Mouse (Mus musculus) natural killer cell, adult 2 months (primary cell): ENCODE results near the gene Gnaq.
"Not testable (repeated sequence)": the region's sequence is repeated elsewhere in the genome, so short reads cannot be mapped to it uniquely, and the experiment has no call there.

Experiments used
- DNase-seq, 2 experiments: peaks; one replicate each; pipeline ENCODE4 v3.0.0; 2022; ENCODE audit warnings: low spot score in 2 of 2

Gnaq gene

DNA sequence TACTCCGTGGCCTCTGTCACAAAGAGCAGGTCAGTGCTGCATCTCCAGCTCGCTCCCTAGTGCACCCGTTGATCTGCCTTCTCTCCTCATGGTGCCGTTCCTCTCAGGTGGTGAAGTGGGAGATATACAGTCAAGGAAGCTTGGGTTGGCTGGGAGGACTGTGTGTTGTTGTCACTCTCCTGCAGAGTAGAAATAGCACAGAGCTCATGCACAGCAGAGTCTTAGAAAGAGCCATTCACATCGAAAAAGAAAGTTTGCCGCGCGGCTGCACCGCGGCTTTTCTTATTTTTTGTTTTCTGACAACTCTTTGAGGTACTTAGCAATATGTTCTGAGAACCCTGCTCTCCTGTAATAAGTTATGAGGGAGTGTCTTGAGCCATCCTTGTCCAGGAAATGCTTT, 10.4 kb downstream of the Gnaq start:
- no peak for DNase-seq

DNA sequence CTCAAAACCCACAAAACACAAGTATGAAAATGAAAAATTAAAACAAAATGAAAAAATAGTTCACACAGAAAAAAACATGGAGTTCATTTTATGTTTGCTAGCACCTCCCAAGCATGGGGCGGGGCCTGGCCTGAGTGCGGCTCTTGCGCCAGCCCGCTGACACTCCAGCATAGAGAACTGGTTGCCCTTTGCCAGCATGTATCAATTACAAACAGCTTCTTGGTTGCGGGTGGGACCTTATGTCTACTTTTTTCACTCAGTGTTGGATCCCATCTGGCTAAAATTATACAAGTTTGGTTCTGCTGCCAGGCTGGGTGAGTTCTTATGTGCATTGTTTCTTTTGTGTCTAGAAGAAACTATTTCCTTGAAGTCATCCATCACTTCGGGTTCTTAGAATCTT, 14.8 kb downstream of the Gnaq start:
- no peak for DNase-seq

DNA sequence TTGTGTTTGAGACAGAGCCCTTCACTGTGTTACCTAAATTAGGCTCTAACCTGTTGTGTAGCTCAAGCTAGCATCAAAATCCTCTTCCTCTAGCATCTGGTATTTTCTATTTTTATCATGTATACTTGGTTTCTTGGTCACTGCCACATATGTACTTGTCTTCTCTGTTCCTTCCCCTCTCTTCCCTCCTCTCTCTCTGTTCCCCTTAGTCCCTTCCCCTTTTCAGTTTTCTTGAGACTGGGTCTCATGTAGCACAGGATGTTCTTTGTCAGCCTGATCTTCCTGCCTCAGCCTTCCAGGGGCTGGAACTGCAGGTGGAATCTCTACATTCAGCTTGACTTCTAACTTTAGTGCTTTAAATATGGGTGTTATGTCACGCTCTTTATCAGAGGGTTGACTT, 16.5 kb downstream of the Gnaq start:
- no peak for DNase-seq

DNA sequence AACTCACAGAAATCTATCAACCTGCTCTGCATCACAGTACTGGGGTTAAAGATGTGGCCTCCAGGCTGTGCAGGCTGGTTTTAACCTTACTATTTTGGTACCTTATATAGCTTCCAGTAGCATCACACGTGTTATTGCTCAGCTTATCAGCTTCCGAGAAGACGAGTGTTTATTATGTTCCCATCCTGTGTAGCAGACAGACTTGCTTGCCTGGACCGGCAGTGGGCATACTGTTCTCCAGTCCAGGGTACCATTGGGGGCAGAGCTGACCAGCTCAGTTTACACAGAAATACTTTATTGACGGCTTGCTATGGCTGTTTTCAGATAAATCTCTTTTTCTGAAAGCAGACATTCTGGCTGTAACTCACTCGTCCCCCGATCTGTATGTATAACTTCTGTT, 17.7 kb downstream of the Gnaq start:
- no peak for DNase-seq

DNA sequence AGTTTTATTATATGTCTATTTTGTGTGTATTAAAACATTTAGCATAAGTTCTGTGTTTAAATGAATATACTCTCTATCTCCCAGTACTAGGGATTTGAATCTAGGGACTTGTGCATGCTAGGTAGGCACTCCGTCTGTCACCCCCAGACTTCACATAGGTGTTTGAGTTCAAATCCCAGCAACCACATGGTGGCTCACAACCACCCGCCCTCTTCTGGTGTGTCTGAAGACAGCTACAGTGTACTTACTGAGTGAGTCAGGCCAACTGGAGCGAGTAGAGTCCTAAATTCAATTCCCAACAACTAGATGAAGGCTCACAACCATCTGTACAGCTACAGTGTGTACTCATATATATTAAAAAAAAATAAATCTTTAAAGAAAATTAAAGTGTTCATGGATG, 21.2 kb downstream of the Gnaq start:
- DNase-seq, result no peak

DNA sequence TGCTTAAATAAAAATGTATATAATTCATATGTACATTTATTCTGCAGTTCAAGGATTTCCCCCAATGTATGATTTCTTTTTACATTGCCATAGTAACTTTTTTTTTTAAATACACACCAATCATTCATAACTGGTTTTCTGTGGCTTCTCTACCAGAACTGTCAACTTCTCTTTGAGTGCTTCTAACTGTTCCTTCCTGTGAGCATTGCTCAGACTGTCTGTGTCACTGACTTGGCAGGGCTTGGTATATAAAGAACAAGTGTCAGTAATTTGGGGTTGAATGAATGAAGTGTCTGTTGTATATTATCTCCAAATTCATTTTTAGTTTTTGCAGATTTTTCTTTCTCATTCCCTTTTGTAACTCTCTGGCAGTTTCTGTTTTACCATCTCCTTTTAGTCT, 21.8 kb downstream of the Gnaq start:
- no peak for DNase-seq

DNA sequence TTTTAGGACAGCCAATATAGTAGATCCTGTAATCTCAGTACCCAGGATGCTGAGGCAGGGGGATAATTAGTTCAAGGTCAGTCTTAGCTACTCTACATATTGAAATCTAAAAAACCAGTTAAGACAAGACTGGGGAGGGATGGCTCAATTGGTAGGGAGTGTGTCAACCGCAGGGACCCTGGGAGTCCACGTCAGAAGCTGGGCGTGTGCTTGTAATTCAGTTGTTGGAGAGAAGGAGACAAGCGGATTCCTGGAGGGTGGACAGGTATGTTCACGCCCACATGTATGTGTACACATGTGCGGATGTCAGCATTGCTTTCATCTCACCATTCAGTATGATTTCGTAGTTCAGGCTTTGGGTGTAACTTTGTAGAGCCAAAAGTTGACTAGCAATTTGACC, 24.5 kb downstream of the Gnaq start:
- DNase-seq, result no peak

DNA sequence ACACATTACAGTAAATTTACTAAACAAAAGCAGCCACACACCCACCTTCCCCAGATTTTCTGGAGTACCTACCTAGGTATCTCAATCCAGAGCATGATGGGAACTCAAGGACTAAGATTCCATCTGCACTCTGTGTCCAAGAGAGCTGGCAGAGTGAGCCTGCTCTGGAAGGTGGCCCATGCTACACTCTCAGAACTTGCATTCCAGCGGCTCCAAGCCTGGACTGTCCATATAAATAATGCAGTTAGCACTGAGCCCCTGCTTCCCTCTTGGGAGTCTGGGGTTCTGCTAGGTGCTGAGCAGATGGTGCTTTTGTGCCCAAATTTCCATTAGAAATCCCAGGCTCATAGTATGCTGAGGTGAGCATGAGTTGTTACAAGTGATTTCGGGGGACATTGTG, 28.1 kb downstream of the Gnaq start:
- no peak for DNase-seq

DNA sequence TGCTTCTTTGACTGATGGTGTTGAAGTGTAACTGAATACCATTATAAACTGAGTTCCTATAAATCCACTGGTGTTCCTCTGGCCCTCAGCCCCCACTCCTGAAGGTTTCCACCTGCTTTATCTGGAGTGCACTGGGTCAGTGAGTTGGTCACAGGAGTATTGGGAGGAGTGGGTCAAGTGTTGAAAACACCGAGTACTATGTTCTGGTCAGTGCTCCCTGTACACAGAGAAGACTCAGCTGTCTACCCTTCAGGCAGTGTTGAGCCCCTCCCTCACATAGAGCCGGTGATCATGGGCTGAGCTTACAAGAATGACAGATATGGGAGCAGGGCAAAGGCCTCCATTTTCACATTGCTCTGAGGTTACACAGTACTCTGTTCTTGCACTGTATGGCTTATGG, 28.6 kb downstream of the Gnaq start:
- no peak for DNase-seq

DNA sequence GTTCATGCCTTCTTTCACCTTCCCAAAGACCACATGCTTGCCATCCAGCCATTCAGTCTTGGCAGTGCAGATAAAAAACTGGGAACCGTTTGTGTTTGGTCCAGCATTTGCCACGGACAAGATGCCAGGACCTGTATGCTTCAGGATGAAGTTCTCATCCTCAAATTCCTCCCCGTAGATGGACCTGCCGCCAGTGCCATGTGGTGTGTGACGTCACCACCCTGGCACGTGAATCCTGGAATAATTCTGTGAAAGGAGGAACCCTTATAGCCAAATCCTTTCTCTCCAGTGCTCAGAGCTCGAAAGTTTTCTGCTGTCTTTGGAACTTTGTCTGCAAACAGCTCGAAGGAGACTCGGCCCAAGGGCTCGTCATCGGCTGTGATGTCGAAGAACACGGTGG, 31.8 kb downstream of the Gnaq start:
- not testable (repeated sequence) for DNase-seq

DNA sequence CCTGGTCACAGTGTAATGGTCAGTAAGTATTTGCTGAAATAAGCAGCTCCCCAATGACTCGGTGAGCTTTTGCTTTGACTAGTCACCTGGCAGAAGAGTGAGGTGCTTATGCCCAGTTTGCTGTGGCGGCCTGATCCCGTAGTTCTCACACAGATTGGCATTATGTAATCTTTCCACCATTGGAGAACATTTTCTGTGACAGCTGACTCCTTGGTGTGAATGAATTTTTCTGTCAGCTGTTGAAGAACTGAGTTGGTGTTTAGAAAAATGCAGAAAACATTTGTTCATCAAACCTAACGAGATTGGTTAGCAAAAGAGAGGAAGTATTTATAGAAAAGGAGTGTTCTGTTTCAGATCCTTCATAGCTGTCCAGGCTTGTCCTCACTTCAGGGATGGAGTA, 34.6 kb downstream of the Gnaq start:
- no peak for DNase-seq

DNA sequence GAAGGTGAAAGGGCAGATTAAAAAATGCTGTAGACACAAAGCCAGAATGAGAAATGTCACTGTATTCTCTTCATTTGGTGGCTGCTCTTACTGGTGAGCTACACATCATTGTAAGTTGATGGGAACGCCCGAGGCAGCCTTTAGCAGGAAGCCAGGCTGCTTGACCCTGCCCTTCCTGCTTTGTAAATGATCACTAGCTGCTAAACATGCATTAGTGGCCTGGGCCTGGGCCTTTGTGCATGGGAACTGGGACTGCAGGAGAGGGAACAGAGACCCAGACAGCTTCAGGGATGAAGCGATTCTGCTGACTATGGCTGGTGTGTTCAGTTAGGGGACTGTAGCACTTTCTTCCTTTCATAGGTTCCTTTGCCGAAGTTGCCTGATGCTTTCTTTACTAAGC, 35.6 kb downstream of the Gnaq start:
- no peak for DNase-seq

DNA sequence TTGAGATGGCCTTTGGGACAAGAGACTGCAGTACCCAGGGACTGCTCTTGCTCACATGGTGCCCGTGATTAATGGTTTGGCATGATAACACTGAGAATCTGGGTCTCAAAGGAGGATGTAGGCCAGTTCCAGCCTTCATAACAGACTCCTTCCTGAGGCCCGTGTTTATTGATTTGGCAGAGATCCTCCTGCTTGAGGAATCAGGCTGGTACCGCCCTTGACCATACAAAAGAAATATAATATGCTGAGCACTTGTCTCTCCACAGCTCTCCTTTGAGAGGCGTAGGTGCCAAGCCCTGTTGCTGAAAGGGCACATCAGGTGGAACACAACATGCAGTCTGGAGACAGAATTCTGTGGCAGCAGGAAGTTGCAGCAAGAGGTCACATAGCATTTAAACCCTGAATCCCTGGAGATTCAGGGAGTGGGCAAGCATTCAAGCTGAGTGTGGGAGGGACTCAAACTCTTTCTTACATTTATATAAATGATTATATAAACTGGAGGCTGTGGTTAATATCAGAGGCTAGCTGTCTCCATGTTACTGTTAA, 36.1 kb downstream of the Gnaq start:
- DNase-seq, result no peak

DNA sequence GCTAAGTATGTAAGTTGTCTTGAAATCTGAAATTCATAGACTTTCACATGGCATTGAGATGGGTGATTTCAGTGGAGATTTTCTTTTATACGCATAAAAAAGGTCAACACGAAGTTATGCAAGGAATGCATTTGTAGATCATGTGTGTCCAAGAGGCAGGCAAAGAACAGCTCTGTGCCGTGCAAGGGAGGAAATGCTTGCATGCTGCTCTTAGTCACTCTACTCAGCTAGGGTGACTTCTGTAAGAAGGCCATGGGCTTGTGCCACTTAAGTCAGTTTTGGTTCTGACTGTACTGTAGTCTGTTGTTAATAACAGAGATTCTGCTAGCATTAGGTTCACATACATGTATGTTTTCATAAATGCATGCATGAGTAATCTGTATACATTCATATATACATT, 38.1 kb downstream of the Gnaq start:
- no peak for DNase-seq

DNA sequence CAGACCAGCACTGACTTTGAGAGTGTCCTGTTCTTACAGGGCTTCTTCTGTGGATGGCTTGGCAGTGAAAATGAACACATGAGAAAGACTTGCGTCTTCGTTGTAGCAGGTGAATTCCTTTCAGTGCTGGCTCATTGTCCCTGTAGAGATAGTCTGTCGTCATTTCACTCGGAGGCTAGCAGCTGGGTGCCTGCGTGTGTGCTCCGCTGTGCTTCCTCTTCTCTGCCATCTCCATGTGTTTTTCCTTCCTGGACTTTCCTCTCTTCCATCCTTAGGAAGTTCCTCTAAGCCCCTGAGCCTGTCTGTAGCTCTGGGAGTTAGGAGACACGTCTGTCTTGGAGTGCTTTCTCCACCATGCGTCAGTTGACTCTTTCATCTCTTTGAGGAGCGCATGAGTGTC, 41.1 kb downstream of the Gnaq start:
- no peak for DNase-seq

DNA sequence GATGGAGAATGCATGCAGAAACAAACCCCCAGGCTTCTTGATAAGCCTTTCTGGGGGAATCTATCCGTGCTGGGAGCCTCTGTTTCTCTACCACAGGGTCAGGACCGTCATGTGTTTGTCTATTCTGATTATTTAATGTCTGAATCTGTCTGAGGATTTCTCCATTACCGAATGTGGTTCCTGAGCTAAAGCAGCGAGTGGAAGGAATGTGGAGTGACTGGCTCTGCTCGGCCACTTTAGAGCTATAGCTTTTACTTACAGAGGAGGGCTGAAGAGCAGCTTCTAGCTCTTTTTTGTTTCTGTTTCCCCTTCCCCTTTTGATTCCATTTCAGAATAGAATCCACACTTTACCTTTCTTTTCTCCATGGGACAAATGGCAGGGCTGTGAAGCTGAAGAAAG, 43.8 kb downstream of the Gnaq start:
- no peak for DNase-seq

DNA sequence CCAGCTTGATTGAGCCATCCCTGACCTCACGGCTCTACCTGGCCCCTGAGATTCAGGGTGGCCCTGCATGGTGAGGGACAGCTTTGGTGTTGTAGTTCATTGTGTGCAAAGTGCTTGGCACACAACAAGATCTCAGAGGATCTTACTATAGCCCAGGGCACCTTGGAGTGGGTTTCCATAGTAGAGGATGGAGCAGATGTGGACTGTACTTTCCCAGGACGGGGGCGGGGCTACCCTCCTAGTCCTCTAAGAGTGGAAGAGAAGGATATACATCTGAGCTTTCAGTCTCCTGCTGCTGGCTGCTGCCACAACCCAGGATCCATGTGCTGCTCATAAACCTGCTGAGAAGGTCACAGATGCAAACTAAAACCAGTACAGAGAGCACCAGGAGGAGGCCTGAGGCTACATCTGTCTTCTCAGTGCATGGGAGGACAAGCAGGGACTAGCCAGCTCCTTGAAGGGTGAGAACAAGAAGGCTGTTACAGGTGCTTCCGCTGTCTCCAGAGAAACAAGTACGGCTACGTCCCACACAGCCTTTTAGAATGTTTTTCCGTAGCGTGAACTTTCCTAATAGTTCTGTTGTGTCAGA, 44.6 kb downstream of the Gnaq start:
- DNase-seq, result no peak

DNA sequence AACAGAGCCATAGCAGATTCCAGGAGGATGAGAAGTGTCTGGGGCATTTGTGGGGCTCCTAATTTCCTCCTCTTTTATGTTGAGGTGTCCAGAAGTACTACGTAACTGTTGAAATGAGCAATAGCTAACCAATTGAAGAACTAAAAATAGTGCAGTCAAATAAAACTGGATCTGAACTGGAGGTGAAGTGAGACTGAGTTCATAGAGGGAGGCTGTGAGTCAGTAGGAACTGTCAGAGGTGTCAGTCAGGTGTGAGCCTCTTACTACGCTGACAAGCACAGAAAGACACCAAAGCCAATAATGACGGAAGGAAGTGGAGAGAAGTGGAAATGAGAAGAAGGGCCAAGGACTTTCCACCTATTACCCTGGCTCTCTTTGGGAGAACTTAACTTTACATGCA, 48.6 kb downstream of the Gnaq start:
- DNase-seq, result no peak

DNA sequence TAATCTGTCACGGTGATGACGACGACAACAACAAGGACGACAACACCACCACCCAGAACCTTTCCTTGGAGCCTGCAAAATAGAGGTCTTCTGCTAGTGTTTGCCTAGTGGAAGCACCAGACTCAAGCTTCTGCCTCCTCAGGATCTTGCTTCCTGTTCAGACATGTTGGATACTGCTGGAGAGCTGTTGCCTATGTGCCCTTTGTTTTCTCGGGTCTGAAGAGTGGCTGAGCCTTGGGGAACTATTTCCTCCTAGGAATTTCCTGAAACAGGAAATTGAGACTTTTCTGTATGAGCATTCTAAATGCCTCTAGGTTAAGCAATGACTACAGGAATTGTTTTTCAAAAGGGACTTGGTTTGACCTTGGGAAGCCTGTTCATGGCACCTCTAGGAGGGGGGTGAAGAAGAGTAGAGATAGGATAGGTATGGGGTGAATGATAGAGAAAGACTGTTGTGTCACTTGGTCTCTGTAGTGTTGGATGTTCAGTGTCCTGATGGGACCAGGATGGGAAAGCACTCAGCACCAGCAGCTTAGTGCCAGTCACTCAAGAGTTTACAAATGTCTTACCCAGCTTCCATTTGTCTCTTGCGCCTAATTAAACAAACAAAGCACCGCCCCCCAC, 49.3 kb downstream of the Gnaq start:
- DNase-seq, result no peak

DNA sequence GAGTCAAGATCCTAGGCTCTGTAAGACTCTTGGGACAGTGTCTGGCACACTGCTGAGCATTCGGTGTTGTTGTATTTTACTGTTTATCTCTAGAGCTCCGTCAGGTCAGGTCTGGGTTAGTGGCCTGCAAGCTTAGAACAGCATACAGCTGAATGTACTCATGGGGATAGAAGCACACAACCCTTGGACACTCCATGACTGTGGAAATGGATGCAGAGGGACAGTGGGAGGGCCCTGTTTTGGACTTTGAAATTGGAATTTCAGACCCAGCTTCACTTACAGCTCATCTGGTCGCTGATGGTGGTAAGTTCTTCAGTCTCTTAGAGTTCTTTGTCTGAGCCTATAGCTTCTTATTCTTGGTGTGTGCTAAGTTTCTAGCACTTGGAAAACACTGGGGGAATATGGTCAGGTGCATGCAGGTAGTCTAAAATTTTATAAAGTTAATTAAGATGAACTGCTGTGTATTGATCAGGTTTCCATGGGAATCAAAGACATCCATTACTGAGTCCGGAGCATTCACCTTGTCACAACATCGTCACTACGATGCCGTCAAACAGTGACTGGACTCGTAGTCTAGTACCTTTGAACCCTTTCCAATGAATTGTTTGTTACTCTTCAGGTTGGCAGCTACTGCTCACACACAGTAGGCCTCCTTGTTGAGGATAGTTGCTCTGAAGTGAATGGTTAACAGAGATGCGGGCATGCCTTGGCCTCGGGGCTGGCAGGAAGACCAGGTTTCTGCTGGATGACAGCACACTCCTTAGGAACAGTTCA, 51.1 kb downstream of the Gnaq start:
- no peak for DNase-seq

DNA sequence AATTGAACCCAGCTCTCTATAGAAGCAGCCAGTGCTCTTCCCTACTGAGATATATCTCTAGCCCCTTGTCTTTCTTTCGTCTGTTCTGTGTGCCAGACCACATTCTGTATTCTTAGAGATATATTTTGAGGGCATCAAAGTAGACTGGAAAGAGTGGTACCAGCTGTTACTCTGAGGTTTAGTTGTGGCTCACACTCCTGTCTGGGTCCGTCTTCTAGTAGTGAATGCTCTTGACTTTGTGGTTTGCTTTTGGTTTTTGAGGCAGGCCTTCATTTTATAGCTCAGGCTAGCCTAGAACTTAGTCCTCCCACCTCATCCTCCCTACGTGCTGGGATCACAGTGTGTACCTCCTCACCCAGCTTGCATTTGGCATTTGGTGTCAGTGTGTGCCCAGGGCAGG, 54.4 kb downstream of the Gnaq start:
- DNase-seq, result no peak

DNA sequence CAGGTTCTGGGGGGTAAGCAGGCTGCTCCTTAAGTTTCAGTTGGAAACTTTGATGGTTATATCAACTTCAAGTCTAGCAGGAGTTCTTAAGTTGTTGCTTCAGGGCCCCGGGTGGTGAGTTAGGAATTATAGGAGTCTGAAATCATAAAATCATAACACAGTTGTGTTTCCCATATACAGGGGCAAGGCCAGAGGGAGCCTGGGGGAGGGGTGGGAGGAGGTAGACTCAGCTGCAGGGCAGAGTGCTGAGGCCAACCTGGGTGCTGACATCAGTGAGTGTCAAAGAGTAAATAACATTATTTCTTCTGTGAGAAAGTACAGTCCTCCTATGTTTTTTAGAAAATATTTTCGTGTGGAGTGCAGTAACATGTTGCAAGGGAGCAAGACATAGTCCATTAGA, 55.3 kb downstream of the Gnaq start:
- DNase-seq, result no peak

DNA sequence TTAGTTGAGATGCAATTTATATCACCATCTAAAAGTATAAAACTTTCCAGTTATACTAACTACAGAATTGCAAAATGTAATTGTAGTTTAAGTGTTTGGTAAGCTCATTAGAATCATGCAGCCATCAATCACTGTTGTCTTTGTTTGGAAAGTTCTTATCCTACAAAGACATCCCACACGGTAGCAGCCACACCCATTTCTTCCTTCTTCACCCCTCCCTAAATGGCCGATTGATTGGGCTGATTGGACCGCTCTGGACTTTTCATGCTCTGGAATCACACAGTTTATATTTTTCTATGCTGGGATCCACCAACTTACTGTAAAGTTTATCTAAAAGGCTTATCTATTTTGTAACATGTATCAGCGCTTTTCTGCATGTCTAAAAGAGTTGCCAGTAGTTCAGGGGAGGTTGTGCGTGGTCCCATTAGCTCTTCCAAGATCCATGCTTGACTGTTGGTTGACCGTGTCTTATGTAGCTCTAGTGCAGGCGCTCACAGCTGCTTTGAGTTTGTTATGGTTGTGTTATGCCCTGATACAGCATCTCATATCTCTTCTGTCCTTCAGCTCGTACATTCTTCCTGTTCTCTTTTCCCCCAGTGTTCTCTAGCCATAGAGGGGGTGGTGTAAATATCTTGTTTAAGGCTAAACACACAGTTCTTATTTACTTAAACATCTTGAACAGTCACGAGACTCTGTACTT, 56.6 kb downstream of the Gnaq start:
- no peak for DNase-seq
